Mouse (Mus musculus) lung, embryonic 14.5 days (tissue): ENCODE results near the gene Filip1. TPM values are rescaled to one million over a fixed set of nuclear protein-coding genes. Genes with fewer than 3 reads are reported as not detected.

Experiments used
- ATAC-seq: fragments of 200-750 bp; cut with Nextera tagmentation; 2 replicates; pipeline ENCODE4 v1.8.0; 2017; ENCODE audit warnings: mild to moderate bottlenecking, moderate TSS enrichment, moderate library complexity; ENCODE audit not compliant: insufficient read depth
- DNase-seq: peaks from one replicate; pipeline ENCODE4 v3.0.0-alpha.2; 2015
- H3K27ac ChIP-seq: fragments of 300-500 bp; sonication (generic); 2 replicates; pipeline ENCODE4 v1.5.1; 2014; ENCODE audit warnings: low read depth, mild to moderate bottlenecking, moderate library complexity
- H3K27me3 ChIP-seq: fragments of 300-500 bp; sonication (generic); 2 replicates; pipeline ENCODE4 v1.6.1; 2014; ENCODE audit warnings: low read length, control low read depth; ENCODE audit not compliant: insufficient read depth
- H3K36me3 ChIP-seq: fragments of 300-500 bp; sonication (generic); 2 replicates; pipeline ENCODE4 v1.6.1; 2014; ENCODE audit warnings: control low read depth; ENCODE audit not compliant: insufficient read depth
- H3K4me1 ChIP-seq: fragments of 300-500 bp; sonication (generic); 2 replicates; pipeline ENCODE4 v1.6.1; 2014; ENCODE audit warnings: antibody characterized with exemption, control low read depth; ENCODE audit not compliant: insufficient read depth
- H3K4me2 ChIP-seq: fragments of 300-500 bp; sonication (generic); 2 replicates; pipeline ENCODE4 v1.6.1; 2014; ENCODE audit warnings: mild to moderate bottlenecking
- H3K4me3 ChIP-seq: fragments of 300-500 bp; sonication (generic); 2 replicates; pipeline ENCODE4 v1.5.1; 2014; ENCODE audit warnings: low read depth, low read length
- H3K9ac ChIP-seq: fragments of 300-500 bp; sonication (generic); 2 replicates; pipeline ENCODE4 v1.6.1; 2014
- H3K9me3 ChIP-seq: fragments of 300-500 bp; sonication (generic); 2 replicates; pipeline ENCODE4 v1.6.1; 2016; ENCODE audit warnings: low read depth, low read length, control low read depth
- CTCF ChIP-seq: IDR thresholded peaks from 2 replicates; pipeline ENCODE4 v1.5.1; 2016; ENCODE audit warnings: antibody characterized with exemption, low read depth
- WGBS: fragments of 180-500 bp; shearing (Covaris S2); extraction: QIAGEN DNeasy Blood & Tissue Kit; methylation state at CpG from one replicate; pipeline ENCODE4 v1.1.7; 2014; 5-methylcytosine and 5-hydroxymethylcytosine counted together
- polyA plus RNA-seq: library from polyadenylated mRNA; unstranded; fragments of >200 nt; fragmentation: Nextera tagmentation; extraction: Ambion mirVana; gene quantifications from 2 replicates; pipeline ENCODE4 v1.2.1, GENCODE M21; 2014

Filip1 gene
- polyA plus RNA-seq, 1 experiment from 2014 or later = 12.2 TPM

DNA sequence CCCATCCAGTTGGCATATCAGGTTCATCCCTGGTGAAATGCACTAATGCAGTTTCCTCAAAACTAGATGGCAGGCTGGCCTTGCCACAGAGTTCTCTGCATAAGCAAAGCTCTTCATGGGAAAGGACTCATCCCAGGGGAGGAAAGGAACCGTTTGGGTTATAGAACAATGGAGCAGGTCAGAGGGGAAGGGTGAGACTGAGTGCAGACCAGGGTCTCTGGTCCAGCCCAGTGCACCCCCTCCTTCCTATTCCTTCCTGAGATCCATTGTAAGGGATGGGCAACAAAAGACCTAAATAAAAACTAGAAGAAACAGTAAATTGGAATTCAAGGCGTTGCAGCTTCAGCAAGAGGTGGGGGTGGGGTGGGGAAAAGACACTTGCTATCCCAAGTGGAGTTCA lies 140.1 kb downstream of the Filip1 start:
- DNase-seq (peak; percentile 44), ATAC-seq (no peak)
- Histone ChIP-seq H3K36me3 (no peaks in the 10 kb centered on the region), H3K9ac (no peak overlapping the region), H3K4me3 (no peak overlapping the region), H3K4me1 (peaks cover 14% of the 10 kb centered on the region; the same call in 1 of the 2 replicates), H3K9me3 (no peaks in the 10 kb centered on the region), H3K27me3 (no peaks in the 10 kb centered on the region), H3K4me2 (no peak overlapping the region), H3K27ac (peak overlapping the region; percentile 42; the same call in 1 of the 2 replicates)
- 48% methylated on average over 2 of the region's 2 CpGs for WGBS
- TF ChIP-seq CTCF = no peak

GRCm38 (mm10) chr9:79869512-79869911 lies 143.1 kb downstream of the Filip1 start:
- peak; percentile 96 for ATAC-seq
- Histone ChIP-seq H3K27me3 (no peaks in the 10 kb centered on the region), H3K9ac (no peak overlapping the region), H3K4me1 (0 out of 2 replicates have a peak, but pooled peaks cover 8% of the 10 kb centered on the region), H3K4me2 (no peak overlapping the region), H3K4me3 (no peak overlapping the region), H3K36me3 (no peaks in the 10 kb centered on the region), H3K27ac (peak overlapping the region; percentile 86), H3K9me3 (no peaks in the 10 kb centered on the region)
- 12% methylated on average over 5 of the region's 5 CpGs for WGBS
- DNase-seq = peak; percentile 81
- no peak for TF ChIP-seq CTCF

- Histone ChIP-seq H3K27me3 (no peaks in the 10 kb centered on the region), H3K4me3 (no peak overlapping the region), H3K27ac (no peak overlapping the region), H3K4me1 (no peaks in the 10 kb centered on the region), H3K36me3 (no peaks in the 10 kb centered on the region), H3K9ac (no peak overlapping the region), H3K9me3 (no peaks in the 10 kb centered on the region), H3K4me2 (no peak overlapping the region)
- peak; percentile 48 for TF ChIP-seq CTCF
- 67% methylated on average over 7 of the region's 7 CpGs for WGBS
- ATAC-seq (no peak), DNase-seq (no peak)
Measured at GRCm38 (mm10) chr9:79865998-79866397, 146.7 kb downstream of the Filip1 start.

GRCm38 (mm10) chr9:79862544-79862943 lies 150.1 kb downstream of the Filip1 start:
- 40% methylated on average over 6 of the region's 6 CpGs for WGBS
- H3K36me3 ChIP-seq = no peaks in the 10 kb centered on the region
- H3K27ac ChIP-seq = 0 out of 2 replicates have a peak overlapping the region, but pooled peaks have one; percentile 7
- H3K9ac ChIP-seq = no peak overlapping the region
- DNase-seq (no peak), ATAC-seq (no peak; the same call in 1 of the 2 replicates)
- H3K9me3 ChIP-seq = no peaks in the 10 kb centered on the region
- no peak overlapping the region for H3K4me3 ChIP-seq
- H3K4me1 ChIP-seq = no peaks in the 10 kb centered on the region
- H3K27me3 ChIP-seq = no peaks in the 10 kb centered on the region
- no peak overlapping the region for H3K4me2 ChIP-seq
- TF ChIP-seq CTCF = no peak

DNA sequence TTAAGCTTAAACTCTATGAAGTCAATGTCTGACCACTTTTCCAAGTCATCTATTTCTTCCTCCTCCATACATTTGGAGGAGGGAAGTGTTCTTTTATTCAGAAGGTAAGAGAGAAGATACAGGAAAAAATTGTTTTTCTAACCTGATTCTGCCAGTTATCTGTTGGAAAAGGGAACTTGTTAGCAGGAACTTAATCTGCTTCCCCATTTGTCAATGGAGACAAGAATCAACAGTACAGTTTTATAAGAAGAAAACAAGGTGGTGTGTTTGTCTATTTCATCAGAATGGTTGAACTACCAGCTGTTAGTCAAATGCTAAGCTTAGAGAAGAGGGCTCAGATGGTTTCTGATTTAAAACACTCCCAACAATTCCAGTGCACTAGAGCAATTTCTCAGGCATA lies 165.6 kb downstream of the Filip1 start:
- Histone ChIP-seq H3K27me3 (no peaks in the 10 kb centered on the region), H3K36me3 (no peaks in the 10 kb centered on the region), H3K4me3 (no peak overlapping the region), H3K9ac (no peak overlapping the region), H3K27ac (no peak overlapping the region), H3K4me1 (peaks cover 4% of the 10 kb centered on the region), H3K4me2 (no peak overlapping the region), H3K9me3 (no peaks in the 10 kb centered on the region)
- TF ChIP-seq CTCF = no peak
- DNase-seq (no peak), ATAC-seq (no peak)

GRCm38 (mm10) chr9:79842615-79843014 lies 170.0 kb downstream of the Filip1 start:
- H3K9me3 ChIP-seq = no peaks in the 10 kb centered on the region
- 19% methylated on average over 6 of the region's 6 CpGs for WGBS
- no peaks in the 10 kb centered on the region for H3K27me3 ChIP-seq
- no peaks in the 10 kb centered on the region for H3K36me3 ChIP-seq
- H3K4me2 ChIP-seq = no peak overlapping the region
- DNase-seq = no peak
- no peak overlapping the region for H3K4me3 ChIP-seq
- TF ChIP-seq CTCF = no peak
- peak overlapping the region; percentile 48 for H3K27ac ChIP-seq
- H3K9ac ChIP-seq = 0 out of 2 replicates have a peak overlapping the region, but pooled peaks have one; percentile 1
- peaks cover 4% of the 10 kb centered on the region for H3K4me1 ChIP-seq
- ATAC-seq = peak; percentile 70

- Histone ChIP-seq H3K27me3 (no peaks in the 10 kb centered on the region), H3K9me3 (no peaks in the 10 kb centered on the region), H3K4me2 (no peak overlapping the region), H3K4me3 (no peak overlapping the region), H3K36me3 (no peaks in the 10 kb centered on the region), H3K4me1 (peaks cover 4% of the 10 kb centered on the region), H3K27ac (peak overlapping the region; percentile 48), H3K9ac (no peak overlapping the region)
- DNase-seq (no peak), ATAC-seq (no peak; the same call in 1 of the 2 replicates)
- TF ChIP-seq CTCF = no peak
Measured at GRCm38 (mm10) chr9:79842028-79842427, 170.6 kb downstream of the Filip1 start.

GRCm38 (mm10) chr9:79831294-79831693 lies 181.4 kb downstream of the Filip1 start:
- Histone ChIP-seq H3K4me2 (no peak overlapping the region), H3K9ac (no peak overlapping the region), H3K27ac (no peak overlapping the region), H3K9me3 (no peaks in the 10 kb centered on the region), H3K4me1 (peaks cover 9% of the 10 kb centered on the region; the same call in 1 of the 2 replicates), H3K36me3 (no peaks in the 10 kb centered on the region), H3K27me3 (no peaks in the 10 kb centered on the region), H3K4me3 (no peak overlapping the region)
- TF ChIP-seq CTCF = no peak
- WGBS = 65% methylated on average over 1 of the region's 1 CpGs
- DNase-seq = no peak
- peak; percentile 45; the same call in 1 of the 2 replicates for ATAC-seq
